Mouse (Mus musculus): Measurements from ENCODE around the gene Mrc2. TPM values are rescaled to one million over a fixed set of nuclear protein-coding genes. Genes with fewer than 3 reads are reported as not detected.

Mrc2 gene
- polyA plus RNA-seq, 1 experiment from 2014 or later: 35.7 TPM

DNA sequence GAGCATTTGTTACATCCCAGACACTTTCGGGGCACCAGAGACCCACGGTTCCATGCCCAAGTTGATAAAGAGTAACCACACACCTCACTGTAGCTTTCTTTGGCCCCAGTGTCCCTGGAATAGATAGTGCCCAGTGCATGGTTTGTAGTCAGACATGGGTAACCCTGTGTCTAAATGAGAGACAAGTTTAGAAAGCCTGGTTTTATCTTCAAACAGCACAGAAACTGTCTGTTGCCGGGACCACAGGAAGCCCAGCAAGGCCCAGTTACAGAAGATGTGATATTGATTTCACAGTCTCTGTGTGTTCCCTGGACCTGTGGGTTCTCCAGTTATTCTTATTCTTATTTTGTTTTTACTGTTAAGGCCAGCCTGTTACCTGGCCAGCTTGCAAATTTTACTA is 74.7 kb downstream of the Mrc2 start:
- Histone ChIP-seq H3K9me3 (replicated peaks) (no peaks in the 10 kb centered on the region), H3K4me2 (replicated peaks) (no peak overlapping the region), H3K27ac (replicated peaks) (no peak overlapping the region), H3K36me3 (no peaks in the 10 kb centered on the region), H3K4me3 (replicated peaks) (no peak overlapping the region), H3K4me1 (peaks cover 20% of the 10 kb centered on the region), H3K27me3 (no peaks in the 10 kb centered on the region), H3K9ac (no peak overlapping the region)
- ATAC-seq (ENCODE audit: insufficient number of reproducible peaks, low FRiP score, low TSS enrichment, low read depth): no peak
- WGBS: 83% methylated on average over 3 of the region's 3 CpGs

DNA sequence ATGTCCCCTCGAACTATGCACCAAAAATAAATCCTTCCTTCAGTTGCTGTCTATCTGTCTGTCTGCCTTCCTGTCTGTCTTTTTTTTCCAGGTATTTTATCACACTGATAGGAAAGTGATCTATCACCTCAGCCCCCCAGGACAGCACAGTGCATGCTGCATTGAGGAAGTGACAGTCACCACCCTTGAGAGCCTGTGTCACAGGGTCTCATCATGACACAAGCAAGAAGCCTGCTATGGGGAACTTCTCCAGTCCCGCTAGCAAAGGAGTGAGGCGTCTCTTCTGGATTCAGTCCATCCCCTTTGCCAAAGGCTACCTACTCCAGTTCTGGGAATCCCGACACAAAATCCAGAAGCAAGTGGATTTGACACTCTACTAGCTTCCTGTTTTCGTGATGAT is 76.4 kb downstream of the Mrc2 start:
- peaks cover 8% of the 10 kb centered on the region for H3K4me1 ChIP-seq
- H3K27me3 ChIP-seq: no peaks in the 10 kb centered on the region
- H3K9me3 ChIP-seq (replicated peaks): no peaks in the 10 kb centered on the region
- no peak for ATAC-seq (ENCODE audit: insufficient number of reproducible peaks, low FRiP score, low TSS enrichment, low read depth)
- no peak overlapping the region for H3K4me2 ChIP-seq (replicated peaks)
- H3K36me3 ChIP-seq: no peaks in the 10 kb centered on the region
- H3K9ac ChIP-seq: no peak overlapping the region
- H3K4me3 ChIP-seq (replicated peaks): no peak overlapping the region
- WGBS: 82% methylated on average over 5 of the region's 5 CpGs
- no peak overlapping the region for H3K27ac ChIP-seq (replicated peaks)

DNA sequence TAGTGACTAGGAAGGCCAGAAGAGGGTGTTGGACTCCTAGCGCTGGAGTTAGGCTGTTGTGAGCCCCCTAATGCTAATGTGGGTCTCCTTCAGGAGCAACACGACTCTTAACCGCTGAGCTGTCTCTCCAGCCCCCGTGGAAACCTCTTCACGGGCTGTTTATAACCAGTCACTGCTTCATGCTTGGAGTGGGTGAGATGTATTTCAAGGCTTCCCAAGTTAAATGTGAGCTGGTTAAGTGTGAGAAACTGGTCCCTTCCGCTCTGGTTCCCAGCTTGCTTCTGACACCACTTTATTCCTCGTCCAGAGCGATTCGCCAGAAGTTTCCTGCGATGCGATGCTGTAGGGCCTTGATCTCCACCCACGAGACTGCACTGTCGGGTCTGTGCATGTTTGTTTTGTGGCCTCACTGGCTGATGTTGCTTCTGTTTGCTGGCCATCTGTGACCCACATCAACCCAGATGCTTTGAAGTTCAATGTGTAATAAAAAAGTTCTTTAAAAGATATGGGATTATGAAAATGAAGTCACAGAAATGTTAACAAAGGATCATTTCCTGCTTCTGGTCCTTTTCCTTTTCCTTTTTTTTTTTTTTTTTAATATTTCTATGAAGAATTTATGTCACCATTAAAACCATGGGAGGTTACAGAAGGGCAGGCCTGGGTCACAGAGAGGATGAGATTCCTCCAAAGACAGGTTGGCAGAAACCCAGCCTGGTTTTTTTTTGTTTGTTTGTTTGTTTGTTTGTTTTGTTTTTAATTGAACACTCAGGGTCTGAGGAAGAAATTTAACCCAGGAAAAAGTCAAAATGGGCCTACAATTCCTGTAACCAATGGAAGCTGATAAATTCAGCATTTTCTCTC is 77.3 kb downstream of the Mrc2 start:
- H3K4me1 ChIP-seq: no peaks in the 10 kb centered on the region
- no peaks in the 10 kb centered on the region for H3K27me3 ChIP-seq
- 87% methylated on average over 13 of the region's 13 CpGs for WGBS
- ATAC-seq (ENCODE audit: insufficient number of reproducible peaks, low FRiP score, low TSS enrichment, low read depth): no peak
- no peak overlapping the region for H3K27ac ChIP-seq (replicated peaks)
- no peak overlapping the region for H3K4me2 ChIP-seq (replicated peaks)
- no peaks in the 10 kb centered on the region for H3K9me3 ChIP-seq (replicated peaks)
- H3K9ac ChIP-seq: no peak overlapping the region
- H3K36me3 ChIP-seq: no peaks in the 10 kb centered on the region
- H3K4me3 ChIP-seq (replicated peaks): no peak overlapping the region

DNA sequence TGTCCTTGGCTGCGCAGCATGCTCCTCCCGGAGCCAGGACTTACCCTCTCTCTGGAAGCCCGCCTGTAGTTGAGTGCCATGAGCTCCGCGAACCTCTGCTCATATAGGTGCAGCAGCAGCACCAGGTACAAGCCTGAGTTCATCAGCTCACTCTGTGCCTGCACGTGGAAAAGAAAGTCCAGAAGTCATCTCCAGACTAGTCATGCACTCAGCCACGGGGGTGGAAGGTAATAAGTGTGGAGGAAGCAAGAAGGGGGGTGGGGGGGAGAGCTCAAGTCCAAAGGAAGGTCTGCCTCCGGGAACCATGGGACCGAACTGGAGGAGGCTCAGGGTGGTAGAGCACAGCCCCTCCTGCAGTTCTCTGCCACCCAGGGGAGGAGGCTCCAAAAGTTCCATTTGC is 79.4 kb downstream of the Mrc2 start:
- H3K9ac ChIP-seq: no peak overlapping the region
- H3K4me1 ChIP-seq: no peaks in the 10 kb centered on the region
- H3K4me3 ChIP-seq (replicated peaks): no peak overlapping the region
- H3K9me3 ChIP-seq (replicated peaks): no peaks in the 10 kb centered on the region
- no peak overlapping the region for H3K4me2 ChIP-seq (replicated peaks)
- H3K36me3 ChIP-seq: no peaks in the 10 kb centered on the region
- ATAC-seq (ENCODE audit: insufficient number of reproducible peaks, low FRiP score, low TSS enrichment, low read depth): no peak
- no peaks in the 10 kb centered on the region for H3K27me3 ChIP-seq
- WGBS: 75% methylated on average over 9 of the region's 9 CpGs
- H3K27ac ChIP-seq (replicated peaks): no peak overlapping the region

DNA sequence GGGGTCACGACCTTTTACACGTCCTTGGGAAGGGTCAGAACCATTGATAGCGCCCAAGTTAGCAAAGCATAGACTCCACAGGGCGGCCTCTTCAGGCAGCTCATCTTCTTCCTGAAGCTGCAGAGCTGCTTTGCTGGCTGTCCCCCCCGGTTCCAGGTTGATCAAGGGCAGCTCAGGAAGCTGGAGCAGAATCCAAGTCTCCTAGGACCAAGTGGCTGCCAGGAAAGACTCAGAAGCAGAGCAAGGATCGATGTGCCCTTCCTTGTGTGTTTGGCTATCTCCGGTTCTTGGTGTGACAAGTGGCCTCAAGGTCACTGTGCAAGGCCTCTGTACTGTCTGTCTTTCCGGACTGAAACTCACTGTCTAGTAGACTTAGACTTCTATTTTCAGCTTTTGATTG is 81.4 kb downstream of the Mrc2 start:
- whole genome bisulfite sequencing: 73% methylated on average over 8 of the region's 8 CpGs

DNA sequence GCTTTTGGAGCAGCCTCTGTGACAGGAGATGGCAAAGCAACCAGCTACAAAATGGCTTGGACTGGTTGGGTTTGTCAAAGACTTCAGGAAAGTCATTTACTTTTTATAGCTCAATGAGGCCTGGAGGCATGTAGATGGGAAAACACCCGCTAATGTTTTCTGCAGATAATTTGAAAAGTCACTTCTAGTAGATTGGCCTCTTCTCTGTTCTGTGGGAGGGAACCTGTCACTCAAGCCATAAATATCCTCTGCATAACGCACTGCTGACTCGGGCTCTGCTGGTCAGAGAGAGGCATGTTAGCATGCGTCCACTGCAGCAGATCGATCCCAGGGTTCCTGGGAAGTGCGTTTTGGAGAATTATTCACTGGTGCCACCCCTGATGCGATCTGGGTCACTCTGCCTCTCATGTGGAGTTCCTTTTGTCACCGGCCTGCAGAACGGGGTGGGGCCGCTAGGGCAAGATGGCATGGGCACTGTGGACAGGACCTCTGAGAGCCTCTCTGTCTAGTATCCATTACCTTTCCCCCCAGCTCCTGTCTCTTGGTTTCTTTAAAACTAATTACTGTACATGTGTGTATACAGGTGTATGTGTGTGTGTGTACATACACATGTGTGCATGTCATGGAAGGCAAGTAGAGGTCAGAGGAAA is 82.2 kb downstream of the Mrc2 start:
- Histone ChIP-seq H3K27ac (replicated peaks) (no peak overlapping the region), H3K27me3 (no peaks in the 10 kb centered on the region), H3K9ac (no peak overlapping the region), H3K9me3 (replicated peaks) (no peaks in the 10 kb centered on the region), H3K4me1 (no peaks in the 10 kb centered on the region), H3K4me2 (replicated peaks) (no peak overlapping the region), H3K4me3 (replicated peaks) (no peak overlapping the region), H3K36me3 (no peaks in the 10 kb centered on the region)
- WGBS: 74% methylated on average over 10 of the region's 10 CpGs
- ATAC-seq (ENCODE audit: insufficient number of reproducible peaks, low FRiP score, low TSS enrichment, low read depth): no peak

More for the DNA sequence above, 81.4 kb downstream of the Mrc2 start:
- Histone ChIP-seq H3K9ac (no peak overlapping the region), H3K27ac (replicated peaks) (no peak overlapping the region), H3K36me3 (no peaks in the 10 kb centered on the region), H3K4me1 (no peaks in the 10 kb centered on the region), H3K27me3 (no peaks in the 10 kb centered on the region), H3K4me2 (replicated peaks) (no peak overlapping the region), H3K9me3 (replicated peaks) (no peaks in the 10 kb centered on the region), H3K4me3 (replicated peaks) (no peak overlapping the region)
- ATAC-seq (ENCODE audit: insufficient number of reproducible peaks, low FRiP score, low TSS enrichment, low read depth): no peak

DNA sequence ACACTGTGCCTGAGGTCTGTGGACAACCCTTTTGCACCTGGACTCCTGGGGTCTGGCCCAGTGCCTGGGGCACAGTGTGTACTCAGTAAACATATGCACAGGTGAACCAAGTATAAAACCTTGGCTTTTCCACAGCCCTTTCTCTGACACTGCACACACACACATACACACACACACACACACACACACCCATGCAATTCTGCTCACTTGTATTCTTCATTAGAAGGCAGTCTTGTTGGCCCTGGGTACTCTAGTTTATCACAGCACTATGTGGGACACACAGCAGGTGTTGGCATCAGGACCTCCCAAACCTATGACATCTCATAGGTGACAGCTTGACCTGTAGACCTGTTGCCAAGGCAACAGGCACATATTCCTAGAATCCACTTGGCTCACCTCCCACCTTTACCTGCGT is 83.4 kb downstream of the Mrc2 start:
- Histone ChIP-seq H3K4me2 (replicated peaks) (no peak overlapping the region), H3K9ac (no peak overlapping the region), H3K27me3 (no peaks in the 10 kb centered on the region), H3K4me1 (no peaks in the 10 kb centered on the region), H3K4me3 (replicated peaks) (no peak overlapping the region), H3K9me3 (replicated peaks) (no peaks in the 10 kb centered on the region), H3K36me3 (no peaks in the 10 kb centered on the region), H3K27ac (replicated peaks) (no peak overlapping the region)
- no peak for ATAC-seq (ENCODE audit: insufficient number of reproducible peaks, low FRiP score, low TSS enrichment, low read depth)
- 83% methylated on average over 1 of the region's 1 CpGs for WGBS

DNA sequence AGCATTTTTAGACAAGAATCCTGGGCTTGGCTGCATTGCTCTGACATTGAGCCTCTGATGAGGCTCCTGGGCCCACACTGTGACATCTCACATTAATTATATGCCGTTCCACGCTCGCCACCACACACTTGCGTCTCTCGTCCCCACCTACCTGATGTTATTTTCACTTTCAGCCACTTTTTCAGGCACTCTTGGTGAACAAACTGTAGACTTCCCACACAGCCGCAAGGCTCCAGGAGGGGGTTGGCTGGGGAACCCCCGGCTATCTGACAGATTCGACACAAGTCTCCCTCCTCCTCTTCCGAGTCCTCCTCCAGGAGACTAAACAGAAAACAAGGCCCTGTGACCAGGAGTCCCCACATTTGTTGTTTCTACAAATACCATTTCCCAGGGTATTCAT is 92.8 kb downstream of the Mrc2 start:
- 90% methylated on average over 9 of the region's 9 CpGs for WGBS
- Histone ChIP-seq H3K36me3 (no peaks in the 10 kb centered on the region), H3K4me2 (replicated peaks) (no peak overlapping the region), H3K4me1 (no peaks in the 10 kb centered on the region), H3K4me3 (replicated peaks) (no peak overlapping the region), H3K9me3 (replicated peaks) (0 out of 2 replicates have a peak, but pooled peaks cover 6% of the 10 kb centered on the region), H3K27me3 (no peaks in the 10 kb centered on the region), H3K9ac (no peak overlapping the region), H3K27ac (replicated peaks) (no peak overlapping the region)
- ATAC-seq (ENCODE audit: insufficient number of reproducible peaks, low FRiP score, low TSS enrichment, low read depth): no peak

DNA sequence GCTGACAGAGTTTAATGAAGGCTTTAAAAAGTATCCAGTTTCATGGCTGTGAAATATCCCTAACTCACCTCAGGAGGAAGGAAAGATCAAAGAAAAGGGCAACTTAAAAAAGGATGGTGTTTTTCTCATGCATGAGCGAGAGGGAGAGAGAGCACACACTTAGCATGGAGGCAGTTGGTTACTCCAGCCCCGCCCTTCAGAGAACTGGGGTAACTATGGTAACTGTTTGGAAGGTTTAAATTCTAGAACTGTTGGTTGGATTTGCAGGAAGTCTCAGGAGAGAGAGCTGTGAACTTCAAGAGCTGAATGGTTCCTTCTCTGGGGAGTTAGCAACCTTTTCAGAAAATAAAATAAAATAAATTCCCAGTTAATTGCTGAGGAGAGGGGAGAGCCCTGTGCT is 96.2 kb downstream of the Mrc2 start:
- no peaks in the 10 kb centered on the region for H3K4me1 ChIP-seq
- H3K9ac ChIP-seq: no peak overlapping the region
- H3K9me3 ChIP-seq (replicated peaks): 0 out of 2 replicates have a peak, but pooled peaks cover 6% of the 10 kb centered on the region
- no peaks in the 10 kb centered on the region for H3K36me3 ChIP-seq
- 34% methylated on average over 2 of the region's 2 CpGs for WGBS
- H3K4me3 ChIP-seq (replicated peaks): no peak overlapping the region
- H3K4me2 ChIP-seq (replicated peaks): no peak overlapping the region
- H3K27me3 ChIP-seq: no peaks in the 10 kb centered on the region
- no peak overlapping the region for H3K27ac ChIP-seq (replicated peaks)
- ATAC-seq (ENCODE audit: insufficient number of reproducible peaks, low FRiP score, low TSS enrichment, low read depth): no peak

DNA sequence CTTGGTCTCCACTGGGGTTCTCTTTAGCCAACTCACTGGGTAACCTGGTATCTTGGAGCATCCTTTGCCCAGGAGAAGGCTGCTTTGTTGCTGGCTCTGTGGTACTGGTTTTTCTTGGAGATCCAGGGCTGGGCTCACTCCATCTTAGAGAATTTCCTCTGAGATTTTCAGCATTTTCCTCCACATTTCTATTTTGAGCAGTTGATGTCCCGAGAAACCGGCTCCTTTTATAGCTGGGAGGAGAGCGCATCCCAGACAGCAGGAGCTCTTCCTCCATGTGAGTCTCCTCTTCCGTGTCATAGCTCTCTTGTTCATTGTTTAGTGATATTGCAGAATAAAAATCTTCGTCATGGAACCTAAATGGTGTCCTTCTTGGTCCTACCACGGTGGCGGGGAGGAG is 97.8 kb downstream of the Mrc2 start:
- 87% methylated on average over 7 of the region's 7 CpGs for WGBS
- H3K36me3 ChIP-seq: no peaks in the 10 kb centered on the region
- H3K9ac ChIP-seq: no peak overlapping the region
- no peak overlapping the region for H3K4me3 ChIP-seq (replicated peaks)
- H3K4me2 ChIP-seq (replicated peaks): no peak overlapping the region
- no peaks in the 10 kb centered on the region for H3K9me3 ChIP-seq (replicated peaks)
- H3K4me1 ChIP-seq: no peaks in the 10 kb centered on the region
- no peaks in the 10 kb centered on the region for H3K27me3 ChIP-seq
- no peak overlapping the region for H3K27ac ChIP-seq (replicated peaks)
- no peak for ATAC-seq (ENCODE audit: insufficient number of reproducible peaks, low FRiP score, low TSS enrichment, low read depth)

All from embryonic facial prominence, embryonic 15.5 days (tissue).